Mouse (Mus musculus) frontal cortex, adult (tissue): Measurements from ENCODE around the gene Sec62.
A peak's percentile ranks its signal among the peaks of the same experiment; 100 is the strongest.

Source experiments
- ATAC-seq: cut with Nextera tagmentation; 2 replicates; pipeline ENCODE4 v1.9.2; 2017; ENCODE audit warnings: mild to moderate bottlenecking, moderate library complexity, mixed read lengths; ENCODE audit not compliant: low TSS enrichment

Gene Sec62

DNA sequence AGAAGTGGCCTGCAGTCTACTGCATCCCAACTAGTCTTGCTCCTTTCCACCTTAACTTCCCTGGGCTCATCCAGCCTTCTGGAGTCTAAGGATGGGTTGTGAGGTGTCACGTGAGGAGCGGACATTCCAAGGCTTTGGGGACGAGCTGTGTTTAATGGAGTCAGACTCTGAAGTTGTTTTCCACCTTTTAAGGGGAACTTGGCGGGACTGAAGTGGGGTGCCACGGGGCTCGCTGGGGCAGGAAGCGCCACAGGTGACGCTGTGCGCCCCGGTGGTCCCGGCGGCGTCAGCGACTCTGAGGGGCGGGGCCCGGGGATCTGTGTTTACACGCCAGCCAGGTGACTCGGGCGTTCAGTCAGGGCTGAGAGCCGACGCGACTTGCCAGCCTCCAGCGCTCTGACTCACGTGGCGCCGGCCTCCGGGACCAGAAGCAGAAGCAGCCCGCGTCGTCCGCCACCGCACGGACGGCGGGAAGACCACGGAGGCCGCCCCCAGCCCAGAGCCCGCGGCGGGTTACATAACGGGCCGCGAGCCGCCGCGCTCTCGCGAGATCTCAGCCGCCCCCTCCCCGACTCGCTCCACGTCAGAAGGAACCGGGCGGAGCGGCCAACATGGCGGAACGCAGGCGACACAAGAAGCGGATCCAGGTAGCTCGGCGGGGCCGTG lies at the start of gene Sec62:
Sec62 (plus strand) TSS at position 139 of the 666 bp plus-strand sequence.
- peak; percentile 95 for ATAC-seq

DNA sequence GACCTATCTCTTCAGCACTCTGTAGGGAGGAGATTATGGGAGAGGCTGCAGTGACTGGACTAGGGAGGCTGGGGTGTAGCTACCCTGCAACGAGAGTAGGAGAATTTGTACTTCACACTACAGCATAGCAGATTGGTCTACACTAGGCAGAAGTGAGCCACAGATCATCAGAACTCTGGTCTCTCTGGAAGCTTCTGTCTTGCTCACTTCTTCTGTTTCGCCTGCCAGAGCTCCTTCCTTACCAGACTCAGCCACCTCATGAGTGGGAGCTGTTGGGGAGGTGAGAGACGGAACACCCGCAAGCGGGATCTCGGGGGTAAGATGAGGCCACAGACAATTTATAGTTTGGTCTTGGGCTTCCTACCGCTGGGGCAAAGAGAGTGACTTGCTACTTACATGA lies 49.8 kb upstream of the Sec62 start:
- ATAC-seq = peak; percentile 84

DNA sequence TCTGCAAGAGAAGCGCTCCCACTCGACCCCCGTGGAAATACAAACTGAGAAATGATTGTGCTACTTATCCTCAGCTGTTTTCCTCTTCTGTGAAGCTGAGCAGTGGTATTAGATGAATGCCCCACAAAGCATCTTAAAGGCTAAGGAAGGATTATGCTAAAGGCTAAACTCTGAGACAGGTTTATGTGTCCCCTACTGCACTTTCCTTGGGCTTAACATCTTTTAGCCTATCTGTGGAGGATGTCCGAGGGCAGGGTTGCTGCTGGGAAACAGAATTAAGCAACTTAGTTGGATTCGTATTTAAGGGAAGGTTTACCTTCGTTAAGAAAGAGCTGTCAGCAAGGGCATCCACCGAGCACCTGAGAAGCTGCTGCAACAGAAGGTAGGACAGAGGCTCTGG lies 46.7 kb upstream of the Sec62 start, which contains the start of gene Samd7:
Samd7 (plus strand) TSS at position 288 of the 400 bp plus-strand sequence.
- ATAC-seq = no peak

DNA sequence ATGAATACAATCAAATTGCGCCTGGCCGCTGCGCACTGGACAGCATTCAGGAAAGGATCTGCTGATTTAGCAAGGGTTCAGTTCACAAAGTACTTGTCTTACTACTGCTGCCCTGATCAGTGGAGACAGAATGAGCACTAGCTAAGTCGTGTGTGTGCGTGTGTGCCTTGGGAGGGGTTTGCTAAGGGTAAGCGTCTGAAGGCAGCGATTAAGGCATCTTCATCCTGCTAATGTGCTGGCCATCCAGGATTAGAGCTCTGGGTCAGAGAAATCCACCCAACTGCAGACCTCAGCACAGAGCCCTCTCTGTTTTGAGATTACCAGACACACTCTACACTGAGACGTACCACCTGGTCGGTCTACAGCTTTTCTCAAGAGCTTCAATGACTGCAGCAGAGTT lies 44.4 kb upstream of the Sec62 start:
- ATAC-seq = no peak

DNA sequence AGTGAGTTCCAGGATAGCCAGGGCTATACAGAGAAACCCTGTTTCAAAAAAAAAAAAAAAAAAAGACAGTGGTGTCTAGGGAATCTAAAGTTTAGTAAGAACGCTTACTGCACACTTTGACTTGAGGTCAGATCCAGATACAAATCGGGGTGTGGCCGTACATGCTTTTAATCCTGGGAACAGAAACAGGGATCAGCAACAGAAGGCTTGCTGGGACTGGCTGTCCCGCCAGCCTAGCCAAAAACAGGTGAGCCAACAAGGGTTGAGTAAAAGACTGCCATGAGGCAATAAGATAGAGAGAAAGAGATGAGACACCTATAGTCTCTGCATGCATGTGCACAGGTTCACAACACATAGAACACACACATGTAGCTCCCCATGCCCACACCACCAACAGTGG lies 38.0 kb upstream of the Sec62 start:
- ATAC-seq = no peak

DNA sequence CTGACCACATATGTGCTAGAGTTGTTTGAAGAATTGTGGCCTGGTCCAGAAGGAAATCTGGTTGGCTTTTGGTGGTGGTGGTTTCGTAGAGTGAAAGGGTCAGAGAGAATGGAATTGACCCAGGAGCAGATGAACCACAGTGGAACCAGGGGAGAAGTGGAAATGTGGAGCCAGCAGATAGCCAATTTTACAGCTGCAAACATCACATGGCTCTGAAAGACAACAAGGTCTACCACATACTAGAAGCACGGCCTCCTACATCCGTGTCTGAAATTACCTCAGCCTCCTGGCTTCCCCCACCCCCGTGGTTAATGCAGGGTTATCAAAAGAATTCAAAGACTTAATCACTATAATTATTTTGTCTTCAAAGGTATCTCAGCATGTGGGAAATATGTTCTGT lies 27.8 kb upstream of the Sec62 start:
- no peak for ATAC-seq

DNA sequence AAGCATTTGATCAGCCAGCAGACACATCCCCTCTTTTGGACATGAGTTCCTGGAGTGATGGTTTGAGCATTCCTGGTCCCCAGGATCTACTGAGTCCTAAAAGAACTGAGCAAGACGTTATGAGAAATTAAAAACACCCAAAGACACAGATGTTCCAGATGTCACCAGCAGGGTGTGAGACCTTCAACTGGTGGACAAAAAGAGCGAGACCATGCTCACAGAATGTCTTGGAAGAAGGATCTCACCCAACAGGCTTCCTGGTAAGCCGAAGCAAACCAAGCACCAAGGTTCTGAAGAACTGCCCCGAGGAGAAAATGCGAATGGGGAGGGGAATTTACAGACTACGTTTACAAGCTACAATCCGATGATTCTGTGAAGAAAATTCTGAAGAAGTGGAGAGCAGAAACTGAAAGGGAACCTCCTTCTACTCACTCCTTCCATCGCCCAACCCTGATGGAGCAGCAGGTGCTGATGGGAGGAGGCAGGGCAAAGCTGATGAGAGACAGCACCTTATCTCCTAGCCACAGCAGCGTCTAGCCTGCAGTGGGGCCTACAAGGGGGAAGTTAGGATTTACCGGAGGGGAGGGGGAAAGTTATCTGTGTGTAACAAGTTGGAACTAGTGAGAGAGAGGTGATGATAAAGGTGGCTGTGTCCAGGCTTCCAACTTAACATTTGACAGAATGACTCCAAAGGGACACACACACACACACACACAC lies 27.2 kb upstream of the Sec62 start:
- no peak for ATAC-seq

DNA sequence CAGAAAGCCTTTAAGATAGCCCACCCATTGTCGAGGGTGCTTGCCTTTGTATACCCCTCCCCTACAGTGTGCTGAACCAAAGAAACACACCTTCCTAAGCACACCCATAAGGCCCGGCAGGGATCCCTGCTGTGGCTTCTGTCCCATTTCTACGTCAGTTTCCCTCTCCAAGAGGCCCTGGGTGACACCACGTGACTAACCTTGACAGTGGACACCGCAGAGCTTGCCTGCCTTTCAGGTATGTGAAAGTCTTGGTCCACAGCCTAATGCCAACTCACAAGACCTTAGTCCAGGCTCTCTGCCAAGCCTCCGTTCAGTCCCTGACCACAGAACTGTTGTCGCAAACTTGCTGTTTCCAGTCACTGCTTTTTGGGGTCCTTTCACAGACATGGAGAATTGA lies 26.5 kb upstream of the Sec62 start:
- ATAC-seq = no peak

DNA sequence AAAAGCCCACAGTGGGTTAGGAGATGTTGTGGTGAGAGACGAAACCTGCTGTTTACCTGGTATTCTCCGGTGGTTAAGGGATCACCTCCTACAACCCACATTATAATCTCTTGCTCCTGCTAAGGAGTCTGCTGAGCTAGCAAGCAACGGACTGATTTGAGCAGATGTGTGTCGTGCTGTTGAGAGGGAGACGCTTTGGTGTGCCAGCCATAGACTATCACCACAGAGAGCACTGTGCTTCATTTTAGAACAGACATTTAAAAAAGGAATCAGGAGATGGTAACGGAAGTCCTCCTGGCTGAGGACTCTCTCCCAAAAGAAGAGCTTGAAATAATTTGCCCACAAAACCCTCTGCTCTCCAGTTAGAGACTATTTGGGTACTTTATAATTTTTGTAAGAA lies 25.4 kb upstream of the Sec62 start:
- ATAC-seq = peak; percentile 99

DNA sequence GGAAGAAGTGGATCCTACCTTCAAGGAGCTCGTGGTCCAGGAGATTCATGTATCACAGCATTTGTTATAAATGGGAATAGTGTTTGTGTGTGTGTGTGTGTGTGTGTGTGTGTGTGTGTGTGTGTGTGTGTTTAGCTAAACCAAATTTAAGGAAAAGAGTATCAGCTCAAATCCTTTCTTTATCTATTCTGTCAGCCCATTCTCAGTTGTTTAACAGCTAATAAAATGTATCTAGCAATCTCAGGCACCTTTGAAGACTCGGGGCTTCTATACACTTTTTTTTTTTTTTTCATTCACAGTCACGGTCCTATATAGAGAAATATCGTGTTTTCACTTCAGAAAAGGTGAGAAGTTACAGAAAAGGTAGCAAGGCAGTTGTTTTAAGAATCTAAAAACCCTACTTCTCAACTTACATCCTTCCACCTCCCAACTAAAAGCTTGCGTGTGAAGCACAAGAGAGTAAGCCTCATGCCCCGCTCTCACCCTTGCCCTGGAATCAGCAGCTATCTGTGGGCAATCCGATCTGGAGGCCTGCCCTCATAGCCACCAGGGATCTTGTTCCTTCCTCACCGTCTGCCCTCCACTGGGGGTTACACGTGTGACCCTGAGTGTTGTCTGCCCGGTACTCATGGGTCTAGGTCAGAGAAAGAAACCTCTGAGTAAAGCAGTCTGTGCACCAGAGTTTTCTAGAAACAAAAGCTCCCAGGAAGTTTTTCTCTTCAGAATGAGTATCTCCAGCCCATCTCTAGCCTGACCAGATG lies 22.7 kb upstream of the Sec62 start:
- no peak for ATAC-seq

DNA sequence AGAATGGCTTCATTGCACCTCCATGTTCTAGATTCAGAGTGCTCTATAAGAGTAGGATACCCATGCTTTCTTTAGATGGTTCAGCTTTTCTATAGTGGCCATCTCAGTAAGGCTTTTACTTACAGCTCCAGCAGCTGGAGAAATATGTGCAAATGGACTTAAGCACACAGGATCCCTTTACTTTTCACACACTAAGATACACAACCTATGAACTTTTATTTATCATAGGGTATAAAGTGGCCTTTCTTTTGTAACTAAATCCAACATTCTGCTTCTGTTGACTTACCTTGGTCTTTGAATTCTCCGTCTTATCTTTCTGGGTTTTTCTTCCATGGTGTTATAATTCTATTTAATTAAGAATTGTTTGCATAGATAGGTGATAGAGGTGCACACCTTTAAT lies 21.1 kb upstream of the Sec62 start:
- ATAC-seq = no peak

DNA sequence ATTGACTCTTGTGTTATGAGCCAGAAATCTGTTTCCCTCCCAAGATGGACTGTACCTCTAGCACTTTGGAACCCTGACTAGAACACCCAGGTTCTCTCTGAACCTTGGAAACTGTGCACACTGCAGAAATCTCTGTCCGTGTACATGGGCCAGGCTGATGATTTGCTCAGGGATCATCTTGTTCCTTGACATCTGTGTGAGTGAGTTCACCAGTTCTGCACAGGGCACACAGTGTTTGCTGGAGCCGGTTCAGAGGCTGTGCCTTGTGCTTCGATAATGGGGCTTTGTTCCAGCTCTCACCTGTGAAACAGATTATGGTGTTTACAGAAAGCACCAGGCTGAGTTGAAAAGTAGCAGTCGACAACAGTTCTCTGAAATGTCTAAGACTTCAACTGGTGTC lies 20.0 kb upstream of the Sec62 start:
- ATAC-seq = no peak

DNA sequence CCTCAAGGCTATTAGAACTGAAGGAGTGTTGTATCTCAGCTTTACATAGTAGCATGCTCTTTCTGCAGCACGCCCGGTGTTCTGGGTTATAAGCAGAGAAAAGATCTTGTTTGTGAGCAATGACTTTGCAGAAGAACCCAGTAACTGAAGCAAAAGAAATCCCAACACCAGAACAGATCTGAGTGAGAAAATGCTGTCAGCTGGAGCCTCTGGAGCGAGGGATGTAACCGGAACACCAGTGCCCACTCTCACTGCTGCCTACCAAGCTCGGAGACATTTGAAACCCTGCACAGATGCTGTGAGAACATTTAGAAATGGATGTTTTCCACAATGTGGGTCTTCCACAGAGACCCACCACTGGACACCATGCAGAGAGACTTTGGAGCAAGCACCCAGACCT lies 18.0 kb upstream of the Sec62 start:
- ATAC-seq = peak; percentile 90

DNA sequence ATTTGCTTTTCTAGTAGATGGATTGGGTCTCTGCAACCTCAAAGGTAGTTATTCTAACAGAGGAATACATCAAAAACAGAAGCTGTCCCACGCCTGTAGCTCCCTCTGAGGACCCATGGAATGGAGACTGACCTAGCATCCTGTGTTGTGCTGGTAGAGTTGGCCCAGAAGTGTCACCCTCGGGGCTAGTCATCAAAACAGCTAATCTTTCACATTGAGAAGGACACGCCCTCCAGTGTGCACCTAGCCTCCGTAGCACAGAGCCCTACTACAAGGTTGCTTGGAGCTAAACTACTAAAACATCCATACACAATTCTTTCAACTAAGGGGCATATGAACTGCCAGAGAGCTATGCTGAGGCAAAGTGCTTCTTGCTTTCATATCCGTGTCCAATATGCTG lies 14.7 kb upstream of the Sec62 start:
- no peak for ATAC-seq

DNA sequence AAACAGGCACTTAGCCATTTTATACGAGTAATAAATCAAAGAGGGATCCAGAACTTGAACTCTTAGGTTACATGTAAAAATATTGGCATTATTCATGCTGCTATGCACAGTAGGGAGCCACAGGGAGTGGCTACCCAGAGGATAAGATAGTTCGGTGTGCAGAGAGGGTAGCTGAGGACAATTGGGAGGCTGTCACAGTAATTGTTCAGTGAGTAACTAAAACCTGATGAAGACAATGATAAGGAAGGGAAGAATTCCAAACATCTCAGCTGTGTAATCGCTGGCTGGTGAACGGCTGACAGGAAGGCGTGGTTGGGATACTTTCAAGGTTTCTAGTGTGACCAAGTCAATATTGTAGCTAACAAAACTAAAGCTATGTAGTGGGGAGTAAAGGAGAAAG lies 4.1 kb upstream of the Sec62 start:
- ATAC-seq = no peak

DNA sequence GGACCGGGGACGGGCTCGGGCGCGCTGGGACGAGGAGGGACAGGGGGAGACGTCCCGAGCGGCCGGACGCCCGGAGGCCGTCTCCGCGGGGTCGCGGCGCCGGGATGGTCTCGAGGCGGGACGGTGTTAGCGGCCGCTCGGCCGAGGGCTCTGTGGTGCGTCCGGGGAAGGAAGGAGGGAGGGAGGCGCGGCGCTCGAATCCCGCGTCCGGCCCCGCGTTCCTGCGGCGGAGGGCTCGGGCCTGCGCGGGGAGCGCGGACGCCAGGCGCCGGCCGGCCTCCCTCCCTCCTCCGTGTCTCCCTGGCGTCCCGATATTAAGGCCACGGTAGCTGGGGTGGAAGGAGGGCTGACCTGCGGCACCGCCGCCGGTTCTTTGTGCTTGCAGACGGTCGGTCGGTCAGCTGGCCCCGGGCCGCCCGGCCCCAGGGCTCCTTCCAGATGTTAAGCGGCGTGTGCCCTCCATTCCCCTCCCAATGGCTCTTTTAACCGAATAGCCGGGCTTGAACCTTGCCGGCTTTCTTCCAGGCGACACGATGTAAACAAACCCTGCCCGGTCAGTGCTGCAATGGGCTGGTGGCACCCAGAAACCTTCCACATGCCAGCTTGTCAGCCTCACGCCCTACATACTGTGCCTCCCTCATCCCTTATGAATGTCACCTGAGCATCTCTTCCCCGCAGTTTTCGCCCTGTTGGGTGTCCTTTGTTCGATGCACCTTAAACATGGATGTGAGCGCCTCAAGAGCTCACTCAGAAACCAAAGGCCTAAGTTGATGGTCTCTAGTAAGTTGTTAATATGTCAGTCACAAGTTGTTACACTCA lies 937 bp downstream of the Sec62 start:
- peak; percentile 72 for ATAC-seq

DNA sequence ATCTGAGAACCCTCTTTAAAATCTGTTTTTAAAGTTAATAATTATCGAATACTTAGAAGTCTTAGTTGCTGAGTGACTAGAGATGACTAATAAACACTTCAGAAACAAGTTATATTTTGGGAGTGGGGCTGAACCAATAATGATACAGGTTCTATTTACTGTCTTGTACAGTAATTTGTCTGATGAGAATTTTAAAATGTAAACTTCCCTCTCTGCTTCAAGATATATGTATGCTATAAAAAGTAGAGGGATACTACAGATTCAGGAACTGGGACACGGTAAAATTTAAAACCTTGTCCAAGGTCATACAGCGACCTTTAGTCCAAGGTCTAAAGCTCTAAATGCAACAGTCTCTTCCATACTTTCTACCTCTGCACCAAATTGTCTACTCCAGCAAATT lies 9.5 kb downstream of the Sec62 start:
- no peak for ATAC-seq

DNA sequence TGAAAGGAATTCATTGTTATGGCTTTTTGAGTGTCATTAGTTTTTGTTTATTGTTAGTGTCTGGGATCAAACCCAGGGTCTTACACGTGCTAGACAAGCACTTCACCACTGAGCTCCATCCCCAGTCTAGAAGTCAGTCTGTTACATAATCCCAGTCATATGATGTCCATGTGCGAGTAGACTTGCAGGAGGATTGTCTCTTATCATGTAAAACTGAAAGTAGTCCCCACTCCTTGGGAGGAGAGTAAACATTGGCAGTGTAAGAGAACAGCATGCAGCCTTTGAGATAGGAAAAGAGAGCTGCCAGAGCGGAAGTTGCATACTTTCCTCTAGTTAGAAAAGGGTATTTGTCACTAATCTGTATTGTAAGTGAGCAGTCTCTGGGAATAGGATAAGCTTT lies 20.2 kb downstream of the Sec62 start:
- no peak for ATAC-seq

DNA sequence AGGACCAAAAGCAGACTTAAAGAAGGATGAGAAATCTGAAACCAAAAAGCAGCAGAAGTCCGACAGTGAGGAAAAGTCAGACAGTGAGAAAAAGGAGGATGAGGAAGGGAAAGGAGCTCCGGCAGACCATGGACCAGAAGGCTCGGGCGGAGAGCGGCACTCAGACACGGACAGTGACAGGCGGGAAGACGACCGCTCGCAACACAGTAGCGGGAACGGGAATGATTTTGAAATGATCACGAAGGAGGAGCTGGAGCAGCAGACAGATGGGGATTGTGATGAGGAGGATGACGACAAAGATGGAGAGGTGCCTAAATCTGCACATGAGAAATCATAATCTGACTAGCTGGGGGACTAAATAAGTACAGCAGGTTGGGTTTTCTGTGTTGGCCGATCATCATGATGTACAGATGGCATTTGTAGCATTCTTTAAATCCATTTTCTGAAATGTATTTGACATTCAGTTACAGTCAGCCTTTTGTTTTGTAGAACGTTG lies 26.0 kb downstream of the Sec62 start:
- no peak for ATAC-seq

DNA sequence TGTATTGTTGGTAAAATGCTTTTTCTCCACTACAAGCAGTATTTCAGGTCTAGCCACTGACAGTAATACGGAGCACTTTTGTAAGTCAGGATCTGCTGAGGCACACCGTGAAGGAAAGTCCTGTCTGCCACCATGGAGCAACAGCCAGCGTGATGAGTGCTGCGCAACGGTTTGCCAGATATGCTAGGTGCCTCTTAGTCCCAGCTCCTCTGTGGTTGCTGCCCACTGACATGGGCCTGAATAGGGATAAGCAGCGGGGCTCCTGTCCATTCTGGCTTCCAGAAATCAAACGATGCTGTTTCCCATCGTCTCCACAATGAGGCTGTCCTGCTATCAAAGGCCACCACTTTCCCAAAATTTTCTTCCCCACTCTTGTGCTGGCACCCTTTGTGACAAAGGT lies 29.5 kb downstream of the Sec62 start:
- ATAC-seq = no peak

DNA sequence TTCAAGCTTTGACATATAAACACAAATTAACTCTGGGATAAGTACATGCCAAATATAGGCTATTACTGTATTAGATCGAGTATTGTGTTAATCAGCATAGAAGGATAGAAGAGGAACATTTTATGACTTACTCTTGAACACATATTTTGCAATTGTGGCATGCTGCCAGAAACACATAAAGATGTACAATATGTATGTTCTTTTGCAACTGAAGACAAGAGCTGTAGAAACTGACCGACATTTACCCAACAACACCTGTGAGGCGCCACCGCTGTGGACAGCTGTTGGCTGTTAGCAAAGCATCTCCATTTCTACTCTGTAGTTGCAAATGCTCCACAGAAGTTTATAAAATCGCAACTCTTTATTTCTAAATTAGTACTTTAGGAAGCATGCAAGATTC lies 33.4 kb downstream of the Sec62 start:
- no peak for ATAC-seq
